Mouse (Mus musculus) adrenal gland, adult 8-10 months (tissue): Measurements from ENCODE around the gene Smim24. TPM values are rescaled to one million over a fixed set of nuclear protein-coding genes. Genes with fewer than 3 reads are reported as not detected.

ENCODE experiments used
- DNase-seq: peaks from one replicate; pipeline ENCODE4 v3.0.0; 2022
- total RNA-seq, 4 experiments: library from RNA; stranded (reverse); gene quantifications; 2 replicates each; pipeline ENCODE4 v1.2.4; 2022

The Smim24 gene
- total RNA-seq, 4 experiments from 2014 or later, result 0.78 to 2.0 (median 0.96) TPM

DNA sequence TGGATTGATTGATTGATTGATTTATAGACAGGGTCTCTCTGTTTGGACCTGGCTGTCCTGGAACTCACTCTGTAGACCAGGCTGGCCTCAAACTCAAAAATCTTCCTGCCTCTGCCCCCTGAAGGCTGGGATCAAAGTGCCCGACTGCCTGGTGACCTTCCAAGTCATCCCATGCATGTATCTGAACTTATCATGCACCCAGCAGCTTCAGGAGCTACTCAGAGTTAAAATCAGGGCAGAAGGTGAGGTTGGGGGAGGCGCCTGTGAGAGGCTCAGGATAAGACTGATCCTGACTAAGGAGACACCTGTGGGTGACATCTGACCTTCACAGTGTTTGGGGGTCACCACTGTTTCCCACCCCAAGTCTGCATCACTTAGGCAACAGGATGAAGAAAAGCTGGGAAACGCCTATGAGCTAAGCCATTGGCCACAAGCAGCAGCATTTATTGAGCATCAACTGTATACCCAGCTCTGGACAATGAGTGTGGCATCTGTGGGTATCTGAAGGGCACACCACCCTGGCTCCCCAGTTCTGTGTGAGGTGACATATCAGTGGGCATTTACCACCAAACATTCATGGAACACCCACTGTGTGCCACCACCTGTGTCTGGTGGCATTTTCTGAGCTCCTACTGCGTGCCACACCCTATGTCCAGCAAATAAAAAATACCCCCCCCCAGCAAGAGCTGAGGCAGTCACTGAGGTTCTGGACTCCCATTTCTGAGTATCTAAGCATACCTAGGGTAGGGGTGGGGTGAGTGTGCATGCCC lies 30.8 kb downstream of the Smim24 start:
- peak; percentile 24 for DNase-seq

- peak; percentile 62 for DNase-seq
These were observed 31.6 kb downstream of the Smim24 start for GRCm38 (mm10) chr10:81424246-81425051.

GRCm38 (mm10) chr10:81425236-81425850 lies 32.5 kb downstream of the Smim24 start:
- peak; percentile 60 for DNase-seq

DNA sequence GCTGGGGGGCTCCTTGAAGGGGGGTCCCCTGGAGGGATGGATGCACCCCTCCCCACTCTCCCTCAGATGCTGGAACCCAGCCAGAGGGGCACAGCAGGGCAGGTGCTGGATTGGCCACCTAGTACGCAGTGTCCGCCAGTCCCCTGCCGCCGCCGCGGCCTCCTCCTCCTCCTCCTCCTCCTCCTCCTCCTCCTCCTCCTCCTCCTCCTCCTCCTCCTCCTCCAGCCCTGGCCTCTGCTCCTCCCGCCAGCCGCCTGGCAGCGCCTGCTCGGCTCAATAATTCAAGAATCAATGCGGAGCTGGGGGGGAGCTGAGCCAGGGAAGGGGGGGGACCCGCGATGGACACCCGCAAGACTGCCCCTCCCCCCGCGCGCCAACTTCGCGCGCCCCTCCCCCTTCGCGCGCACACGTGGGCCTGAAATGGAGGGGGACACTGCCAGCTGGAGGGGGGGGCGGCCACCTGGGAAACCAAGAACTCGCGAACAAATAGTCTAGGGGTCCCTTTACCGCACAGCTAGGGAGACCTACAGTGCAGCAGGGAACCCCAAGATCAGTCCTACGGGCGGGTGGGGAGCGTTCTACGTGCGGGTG lies 33.3 kb downstream of the Smim24 start:
- peak; percentile 42 for DNase-seq

- peak; percentile 69 for DNase-seq
These were observed 34.0 kb downstream of the Smim24 start for GRCm38 (mm10) chr10:81426897-81427296.

GRCm38 (mm10) chr10:81427327-81427726 lies 34.5 kb downstream of the Smim24 start:
- peak; percentile 29 for DNase-seq

DNA sequence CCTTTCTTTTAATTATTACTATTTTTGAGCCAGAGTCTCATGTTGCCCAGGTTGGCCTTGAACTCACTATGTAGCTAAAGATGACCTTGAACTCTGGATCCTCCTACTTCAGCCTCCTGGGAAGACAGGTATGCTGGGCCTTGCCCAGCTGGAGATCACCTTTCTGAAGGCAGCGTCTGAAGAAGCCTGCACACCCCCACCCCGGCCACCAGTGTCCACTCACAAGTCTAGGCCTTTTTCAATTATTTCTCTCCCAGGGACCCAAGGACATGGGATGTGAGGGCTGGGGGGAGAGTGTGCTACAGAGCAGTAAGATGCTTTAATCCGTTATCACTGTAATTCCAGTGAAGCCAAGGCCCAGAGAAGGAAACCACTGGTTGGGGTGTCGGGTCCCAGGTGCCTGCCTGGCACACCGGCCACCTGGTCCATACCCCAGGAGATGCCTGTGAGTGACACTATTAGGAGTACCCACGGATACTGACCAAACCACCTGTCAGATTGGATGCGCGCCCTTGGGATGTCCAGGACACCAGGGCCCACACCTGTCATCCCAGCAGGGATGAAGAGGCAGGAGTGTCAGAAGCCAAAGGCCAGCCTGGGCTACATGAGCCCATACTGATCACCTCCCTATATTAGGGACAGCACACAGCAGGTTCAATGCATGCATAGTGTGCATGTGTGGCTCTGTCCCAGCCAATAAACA lies 35.1 kb downstream of the Smim24 start:
- peak; percentile 20 for DNase-seq

DNA sequence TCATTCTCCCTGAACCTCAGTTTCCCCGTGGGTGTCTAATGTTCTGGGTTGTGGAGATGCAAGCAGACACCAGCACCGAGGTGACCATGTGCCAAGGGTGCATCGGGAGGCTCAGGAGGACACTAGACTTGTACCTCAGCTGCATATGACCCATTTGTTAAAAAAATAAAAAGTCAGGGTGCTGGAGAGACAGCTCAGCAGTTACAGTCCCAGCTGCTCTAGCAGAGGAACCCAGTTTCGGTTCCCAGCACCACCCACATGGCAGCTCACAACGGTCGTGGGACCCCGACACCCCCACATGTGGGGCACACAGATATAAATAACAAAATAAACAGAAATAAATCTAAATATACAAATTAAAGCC lies 35.6 kb downstream of the Smim24 start:
- no peak for DNase-seq

GRCm38 (mm10) chr10:81429092-81429491 lies 36.2 kb downstream of the Smim24 start:
- peak; percentile 22 for DNase-seq

- peak; percentile 89 for DNase-seq
These were observed 36.8 kb downstream of the Smim24 start for GRCm38 (mm10) chr10:81429605-81430061.

DNA sequence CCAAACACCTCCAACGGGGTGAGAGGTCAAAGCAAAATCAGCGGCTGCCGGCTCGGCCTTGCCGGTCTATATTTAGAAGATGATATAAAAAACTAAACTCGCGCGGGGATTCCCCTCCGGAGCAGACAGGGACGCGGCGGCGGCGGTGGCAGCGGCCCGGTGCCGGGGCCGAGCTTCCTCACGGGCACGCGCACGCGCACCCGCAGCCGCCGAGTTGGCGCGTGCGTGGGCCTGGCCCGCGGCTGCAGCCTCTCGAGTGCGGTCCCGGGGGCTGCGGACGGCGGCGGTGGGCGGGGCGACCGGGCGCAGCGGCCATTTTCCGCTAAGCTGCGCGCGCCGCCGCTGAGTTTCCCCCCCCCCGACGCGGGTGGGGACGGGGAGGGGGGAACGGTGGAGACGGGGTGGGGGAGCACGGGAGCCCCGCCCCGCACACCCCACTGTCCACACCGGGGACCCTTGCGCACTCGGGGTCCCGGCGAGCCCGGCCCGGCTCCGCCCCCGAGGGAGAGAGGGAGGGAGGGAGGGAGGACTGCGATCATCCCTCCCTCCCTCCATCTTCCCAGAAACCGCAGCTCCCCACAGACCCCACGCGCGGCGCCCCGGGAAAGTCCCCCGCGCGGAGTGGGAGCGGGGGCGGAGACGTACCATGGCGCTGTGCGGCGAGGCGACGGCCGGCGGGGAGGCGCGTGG lies 37.4 kb downstream of the Smim24 start:
- DNase-seq, result peak; percentile 78

DNA sequence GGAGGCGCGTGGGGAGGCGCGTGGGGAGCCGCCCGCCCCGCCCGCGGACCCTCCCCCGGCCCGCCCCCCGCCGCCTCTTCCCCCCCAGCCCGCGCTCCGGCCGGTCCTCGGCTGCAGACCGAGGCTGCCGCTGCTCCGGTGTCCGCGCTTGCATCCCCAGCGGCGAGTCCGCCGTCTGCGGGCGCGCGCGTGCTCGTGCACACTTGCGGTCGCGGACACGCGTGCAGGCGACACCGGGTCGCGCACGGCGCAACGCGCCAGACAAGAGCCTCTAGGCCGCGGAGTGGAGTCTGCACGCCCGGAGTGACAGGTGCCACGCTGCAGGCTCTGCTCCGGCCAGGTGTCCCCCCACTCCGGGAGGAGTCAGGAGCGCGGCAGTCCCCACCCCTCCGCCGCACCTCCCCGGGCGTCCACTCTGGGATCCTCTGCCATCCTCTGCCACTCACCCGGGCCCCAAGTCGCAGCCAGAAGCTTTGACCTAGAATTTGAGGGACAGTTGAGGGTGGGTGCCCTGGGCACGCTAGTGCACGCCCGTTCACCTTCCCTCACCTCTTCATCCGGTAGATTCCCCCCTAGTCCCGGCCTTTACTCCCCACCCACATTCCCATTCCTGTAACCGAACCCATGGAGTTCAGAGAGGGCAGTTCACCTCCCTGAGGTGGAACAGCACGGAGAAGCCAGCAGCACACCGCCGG lies 38.1 kb downstream of the Smim24 start:
- DNase-seq, result peak; percentile 63

DNA sequence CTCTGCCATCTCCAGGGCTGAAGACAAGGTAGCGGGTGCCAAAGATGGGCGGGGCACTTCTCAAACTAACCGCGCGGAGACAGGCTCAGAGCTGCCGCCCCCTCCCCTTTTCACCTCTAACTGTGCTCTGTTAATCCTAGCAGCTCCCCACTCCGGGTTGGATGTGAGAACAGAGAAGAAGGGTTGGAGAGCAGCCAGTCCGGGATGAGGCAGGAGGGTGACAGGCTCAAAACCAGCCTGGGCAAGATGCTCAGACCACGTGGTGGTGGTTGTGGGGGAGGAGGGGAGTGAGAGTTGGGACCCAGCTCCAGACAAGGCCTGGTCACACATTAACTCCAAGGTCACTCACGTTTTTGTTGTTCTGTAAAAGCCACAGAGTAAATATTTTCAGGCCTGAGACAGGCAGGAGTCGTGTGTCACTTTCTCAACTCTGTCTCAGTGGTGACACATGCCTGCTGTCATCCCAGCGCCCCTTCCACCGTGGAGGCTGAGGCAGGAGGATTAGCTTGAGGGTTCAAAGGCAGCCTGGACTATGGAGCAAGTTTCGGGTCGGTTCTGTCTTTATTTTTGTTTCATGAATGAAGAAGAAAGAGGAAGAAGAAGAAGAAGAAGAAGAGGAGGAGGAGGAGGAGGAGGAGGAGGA lies 38.8 kb downstream of the Smim24 start:
- DNase-seq, result peak; percentile 44

- peak; percentile 46 for DNase-seq
These were observed 39.5 kb downstream of the Smim24 start for GRCm38 (mm10) chr10:81432169-81432867.

- peak; percentile 93 for DNase-seq
These were observed 40.0 kb downstream of the Smim24 start for GRCm38 (mm10) chr10:81432868-81433262.

DNA sequence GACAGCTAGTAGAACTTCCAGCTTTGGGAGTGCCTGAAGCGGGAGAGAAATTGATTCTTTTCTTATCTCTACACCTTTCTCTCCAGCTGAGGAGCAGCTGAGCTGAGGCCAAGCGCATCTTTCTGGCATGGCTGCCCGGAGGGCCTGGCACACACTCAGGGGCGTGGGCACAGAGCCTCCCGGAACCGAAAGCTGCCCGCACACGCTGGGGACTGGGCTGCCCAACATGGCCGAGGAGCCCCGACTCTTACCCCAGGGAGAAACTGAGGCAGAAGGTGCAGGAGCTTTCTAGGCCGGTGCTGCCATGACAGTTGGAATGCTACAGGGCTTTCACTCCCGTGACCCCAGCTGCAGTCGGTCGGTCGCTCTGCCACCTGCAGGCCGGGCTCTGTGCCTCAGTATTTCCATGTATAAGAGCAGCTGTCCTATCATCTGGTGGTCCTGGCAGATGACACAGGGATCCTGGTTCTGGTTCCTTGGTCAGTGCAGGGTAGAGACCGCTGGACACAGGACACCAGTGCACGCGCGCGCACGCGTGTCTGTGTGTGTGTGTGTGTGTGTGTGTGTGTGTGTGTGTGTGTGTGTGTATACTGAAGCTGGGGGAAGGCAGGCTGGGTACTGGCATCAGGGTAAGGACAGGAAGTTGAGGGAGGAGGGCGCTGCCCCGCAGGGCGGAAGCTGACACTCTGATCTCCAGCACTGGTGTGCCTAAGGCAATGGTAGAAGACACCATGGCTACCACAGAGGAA lies 40.9 kb downstream of the Smim24 start:
- DNase-seq, result no peak

GRCm38 (mm10) chr10:81434361-81435263 lies 41.8 kb downstream of the Smim24 start:
- DNase-seq, result no peak

- peak; percentile 69 for DNase-seq
These were observed 42.6 kb downstream of the Smim24 start for GRCm38 (mm10) chr10:81435436-81435835.
